Mouse (Mus musculus): Measurements from ENCODE around the gene Tnfrsf22. TPM values are rescaled to one million over a fixed set of nuclear protein-coding genes. Genes with fewer than 3 reads are reported as not detected.

The Tnfrsf22 gene
- polyA plus RNA-seq (2015; fragmentation: Nextera tagmentation; extraction: Ambion mirVana) = 5.6 and 5.9 TPM in 2 replicates

DNA sequence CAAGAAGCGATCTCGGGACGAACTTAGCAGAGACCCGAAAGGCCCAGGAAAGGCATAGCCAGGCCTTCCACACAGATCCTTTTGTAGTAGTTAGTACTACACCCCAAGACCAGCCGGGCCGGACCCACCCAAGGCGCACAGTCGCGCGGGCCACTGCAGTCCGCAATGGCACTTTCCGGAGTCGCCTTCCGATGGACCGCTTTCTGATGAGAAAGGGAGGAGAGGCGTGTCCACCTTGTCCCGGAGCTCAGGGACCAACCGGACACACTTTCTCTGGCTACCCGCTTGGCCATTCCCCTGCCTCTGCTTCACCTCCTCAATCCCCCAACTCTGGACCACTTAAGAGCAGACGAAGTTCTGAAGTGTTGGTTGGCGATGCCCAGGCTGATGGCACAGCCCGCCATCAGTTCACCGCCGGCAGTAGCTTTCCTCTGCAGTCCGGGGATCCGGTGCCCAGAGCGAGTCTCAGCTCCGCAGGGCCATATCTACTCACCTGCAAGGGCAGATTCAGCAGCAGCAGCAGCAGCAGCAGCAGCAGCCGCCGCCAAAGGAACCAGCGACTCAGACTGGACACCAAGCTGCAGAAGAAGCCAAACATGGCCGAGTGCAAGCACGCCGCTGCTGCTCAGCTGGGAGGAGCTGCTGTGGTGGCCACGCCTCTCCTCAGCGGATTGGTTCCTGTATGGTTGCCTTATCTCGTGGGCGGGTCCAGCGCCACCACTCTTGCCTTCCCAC lies at the start of gene Tnfrsf22:
Gene Tnfrsf22, minus strand, starts transcription at position 628 of the 735 bp plus-strand sequence.

DNA sequence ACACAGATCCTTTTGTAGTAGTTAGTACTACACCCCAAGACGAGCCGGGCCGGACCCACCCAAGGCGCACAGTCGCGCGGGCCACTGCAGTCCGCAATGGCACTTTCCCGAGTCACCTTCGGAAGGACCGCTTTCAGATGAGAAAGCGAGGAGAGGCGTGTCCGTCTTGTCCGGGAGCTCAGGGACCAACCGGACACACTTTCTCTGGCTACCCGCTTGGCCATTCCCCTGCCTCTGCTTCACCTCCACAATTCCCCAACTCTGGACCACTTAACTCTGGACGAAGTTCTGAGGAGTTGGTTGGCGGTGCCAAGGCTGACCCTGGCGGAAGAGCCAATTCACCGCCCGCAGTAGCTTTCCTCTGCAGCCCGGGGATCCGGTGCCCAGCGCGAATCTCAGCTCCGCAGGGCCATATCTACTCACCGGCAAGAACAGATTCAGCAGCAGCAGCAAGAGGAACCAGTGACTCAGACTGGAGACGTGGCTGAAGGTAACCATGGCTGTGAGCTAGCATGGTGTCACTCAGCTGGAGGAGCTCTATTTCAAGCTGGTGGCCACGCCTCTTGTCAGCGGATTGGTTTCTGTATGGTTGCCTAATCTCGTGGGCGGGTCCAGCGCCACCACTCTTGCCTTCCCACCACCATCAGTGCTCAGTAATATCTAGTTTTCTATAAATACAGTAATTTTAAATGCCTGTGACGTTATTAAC lies 36.1 kb upstream of the Tnfrsf22 start, which contains the start of gene Tnfrsf23:
Gene Tnfrsf23, minus strand, starts transcription at position 514 of the 709 bp plus-strand sequence.

DNA sequence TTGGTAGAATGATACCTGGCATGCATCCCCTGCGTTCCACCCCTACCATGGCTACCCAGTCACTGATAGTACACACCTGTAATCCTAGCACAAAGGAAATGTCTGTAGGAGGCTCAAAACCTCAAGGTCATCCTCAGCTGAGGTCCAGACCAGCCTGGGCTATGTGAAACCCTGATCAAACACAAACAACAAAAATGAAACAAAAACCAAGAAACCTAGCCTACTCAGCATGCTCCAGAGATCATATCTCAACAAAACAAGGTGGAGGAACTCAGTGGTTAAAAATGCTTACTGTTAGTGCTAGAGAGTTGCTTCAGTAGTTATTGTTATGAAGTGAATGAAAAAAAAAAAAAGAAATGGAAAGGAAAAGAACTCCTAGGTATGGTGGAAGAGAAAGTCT lies 20.9 kb downstream of the Tnfrsf22 start, which contains the start of gene Tnfrsf26:
Gene Tnfrsf26, minus strand, starts transcription at position 183 of the 400 bp plus-strand sequence.

DNA sequence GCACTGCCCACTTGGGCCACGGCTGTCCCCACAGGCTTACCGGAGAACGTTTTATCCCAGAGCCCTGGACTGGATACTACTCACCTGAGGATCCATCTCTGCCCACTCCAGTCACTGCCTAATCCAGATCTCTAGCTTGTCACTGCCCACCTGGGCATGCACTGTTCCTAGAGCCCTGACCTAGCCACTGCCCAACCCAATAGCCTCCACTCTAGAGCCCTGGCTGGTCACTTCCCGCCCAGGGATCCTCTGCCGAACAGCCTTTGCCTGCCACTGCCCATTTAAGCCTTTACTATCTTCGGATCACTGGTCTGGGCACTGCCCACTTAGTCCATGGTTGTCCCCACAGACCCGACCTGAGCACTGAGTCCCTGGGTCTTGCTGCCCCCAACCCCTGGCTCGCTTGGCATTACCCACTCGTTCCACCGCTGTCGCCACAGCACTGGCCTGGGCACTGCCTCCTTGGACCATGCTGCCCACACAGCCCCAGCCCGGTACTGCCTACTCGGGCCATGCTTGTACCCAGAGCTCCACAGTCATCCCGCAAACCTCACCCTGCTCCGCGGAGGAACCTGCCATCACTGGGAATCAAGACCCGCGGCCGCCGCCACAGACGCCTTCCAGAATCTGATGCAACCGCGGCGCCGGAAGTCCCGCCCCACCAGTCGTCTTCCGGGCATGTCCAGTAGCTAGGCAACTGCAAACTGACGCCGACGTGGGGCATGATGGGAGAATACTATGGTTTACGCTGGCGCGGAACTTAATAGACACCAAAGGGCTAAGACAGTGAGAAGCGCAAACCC lies 49.8 kb downstream of the Tnfrsf22 start, which contains the start of gene Cars:
Gene Cars, minus strand, starts transcription at position 663 of the 803 bp plus-strand sequence.

Other genes with a start within 250 kb of the Tnfrsf22 start
- 161 and 188 TPM in 2 replicates for gene Cdkn1c, start 188.6 kb downstream of the Tnfrsf22 start, polyA plus RNA-seq (2015; fragmentation: Nextera tagmentation; extraction: Ambion mirVana)
- 1.1 and 1.7 TPM in 2 replicates for gene Slc22a18, start 175.9 kb downstream of the Tnfrsf22 start, polyA plus RNA-seq (2015; fragmentation: Nextera tagmentation; extraction: Ambion mirVana)
- gene Phlda2, start 146.5 kb downstream of the Tnfrsf22 start, polyA plus RNA-seq (2015; fragmentation: Nextera tagmentation; extraction: Ambion mirVana) = 0.43 TPM in 2 replicates
- gene Nap1l4, start 100.6 kb downstream of the Tnfrsf22 start, polyA plus RNA-seq (2015; fragmentation: Nextera tagmentation; extraction: Ambion mirVana) = 210 and 240 TPM in 2 replicates
- 64.1 and 70.4 TPM in 2 replicates for gene Cars, start 49.6 kb downstream of the Tnfrsf22 start, polyA plus RNA-seq (2015; fragmentation: Nextera tagmentation; extraction: Ambion mirVana)
- 0.06 and 0.15 TPM in 2 replicates for gene Tnfrsf26, start 20.9 kb downstream of the Tnfrsf22 start, polyA plus RNA-seq (2015; fragmentation: Nextera tagmentation; extraction: Ambion mirVana)
- gene Tnfrsf23, start 36.2 kb upstream of the Tnfrsf22 start, polyA plus RNA-seq (2015; fragmentation: Nextera tagmentation; extraction: Ambion mirVana) = 0.87 and 0.94 TPM in 2 replicates
- 24.6 and 28.1 TPM in 2 replicates for gene Osbpl5, start 107.3 kb upstream of the Tnfrsf22 start, polyA plus RNA-seq (2015; fragmentation: Nextera tagmentation; extraction: Ambion mirVana)
- not detected in 2 replicates for gene Mrgprg, start 117.3 kb upstream of the Tnfrsf22 start, polyA plus RNA-seq (2015; fragmentation: Nextera tagmentation; extraction: Ambion mirVana)
- 5.0 and 7.7 TPM in 2 replicates for gene Mrgpre, start 134.8 kb upstream of the Tnfrsf22 start, polyA plus RNA-seq (2015; fragmentation: Nextera tagmentation; extraction: Ambion mirVana)
- 4.3 and 5.8 TPM in 2 replicates for gene Nadsyn1, start 173.2 kb upstream of the Tnfrsf22 start, polyA plus RNA-seq (2015; fragmentation: Nextera tagmentation; extraction: Ambion mirVana)
- gene Dhcr7, start 173.5 kb upstream of the Tnfrsf22 start, polyA plus RNA-seq (2015; fragmentation: Nextera tagmentation; extraction: Ambion mirVana) = 50.0 and 52.2 TPM in 2 replicates
- not detected in 2 replicates for gene Gm498, start 217.2 kb upstream of the Tnfrsf22 start, polyA plus RNA-seq (2015; fragmentation: Nextera tagmentation; extraction: Ambion mirVana)

Measured in neural tube, postnatal 0 days (tissue).